Mouse (Mus musculus) hindbrain, embryonic 14.5 days (tissue): ENCODE results near the gene Trove2. TPM values are rescaled to one million over a fixed set of nuclear protein-coding genes. Genes with fewer than 3 reads are reported as not detected.

ENCODE experiments used
- polyA plus RNA-seq: library from polyadenylated mRNA; unstranded; fragments of >200 nt; fragmentation: Nextera tagmentation; extraction: Ambion mirVana; gene quantifications from 2 replicates; pipeline ENCODE4 v1.2.1, GENCODE M21; 2014

The Trove2 gene
- polyA plus RNA-seq, 1 experiment from 2014 or later = 31.4 TPM

Other genes with a start within 250 kb of the Trove2 start
- 9.4 and 9.7 TPM in 2 replicates for gene B3galt2, start 136.4 kb downstream of the Trove2 start, polyA plus RNA-seq
- 15.4 and 17.4 TPM in 2 replicates for gene Cdc73, start 74.2 kb downstream of the Trove2 start, polyA plus RNA-seq
- gene Glrx2, start 60.7 kb downstream of the Trove2 start, polyA plus RNA-seq = 87.7 and 105 TPM in 2 replicates
- 46.4 and 52.7 TPM in 2 replicates for gene Uchl5, start 204 bp upstream of the Trove2 start, polyA plus RNA-seq
- 107 and 112 TPM in 2 replicates for gene Rgs2, start 227.1 kb upstream of the Trove2 start, polyA plus RNA-seq